Mouse (Mus musculus) bone marrow macrophage, adult 2 months (primary cell): ENCODE measurements around the gene Pnrc1.

ENCODE experiments used
- CTCF ChIP-seq: IDR thresholded peaks from 2 replicates; pipeline ENCODE4 v1.5.1; 2012; ENCODE audit warnings: low read depth, mild to moderate bottlenecking, low read length, moderate library complexity
- POLR2A ChIP-seq: IDR thresholded peaks from 2 replicates; pipeline ENCODE4 v1.6.1; 2012; ENCODE audit warnings: mild to moderate bottlenecking, low read depth, low read length, borderline replicate concordance

- TF ChIP-seq CTCF (no peak), POLR2A (no peak)
Measured at GRCm38 (mm10) chr4:33224003-33224675, 65.8 kb downstream of the Pnrc1 start.
